Mouse (Mus musculus) midbrain, embryonic 13.5 days (tissue): ENCODE results near the gene Mcm7. TPM values are rescaled to one million over a fixed set of nuclear protein-coding genes. Genes with fewer than 3 reads are reported as not detected.

Source experiments
- ATAC-seq: fragments of 200-750 bp; cut with Nextera tagmentation; 2 replicates; pipeline ENCODE4 v1.8.0; 2017; ENCODE audit warnings: mild to moderate bottlenecking, moderate TSS enrichment, moderate library complexity
- H3K27ac ChIP-seq: fragments of 300-500 bp; sonication (generic); 2 replicates; pipeline ENCODE4 v1.5.1; 2015; ENCODE audit warnings: inconsistent platforms, mild to moderate bottlenecking, moderate library complexity
- H3K27me3 ChIP-seq: fragments of 300-500 bp; sonication (generic); 2 replicates; pipeline ENCODE4 v1.6.1; 2015; ENCODE audit warnings: mild to moderate bottlenecking, inconsistent platforms
- H3K36me3 ChIP-seq: fragments of 300-500 bp; sonication (generic); 2 replicates; pipeline ENCODE4 v1.6.1; 2015; ENCODE audit warnings: mild to moderate bottlenecking, inconsistent platforms
- H3K4me1 ChIP-seq: fragments of 300-500 bp; sonication (generic); replicated peaks from 2 replicates; pipeline ENCODE4 v1.6.1; 2015; ENCODE audit warnings: inconsistent platforms
- H3K4me2 ChIP-seq: fragments of 300-500 bp; sonication (generic); replicated peaks from 2 replicates; pipeline ENCODE4 v1.6.1; 2015; ENCODE audit warnings: moderate library complexity, mild to moderate bottlenecking, inconsistent platforms
- H3K4me3 ChIP-seq: fragments of 300-500 bp; sonication (generic); replicated peaks from 2 replicates; pipeline ENCODE4 v1.5.1; 2015; ENCODE audit warnings: mild to moderate bottlenecking, inconsistent platforms
- H3K9ac ChIP-seq: fragments of 300-500 bp; sonication (generic); replicated peaks from 2 replicates; pipeline ENCODE4 v1.6.1; 2015; ENCODE audit warnings: mild to moderate bottlenecking, inconsistent platforms
- H3K9me3 ChIP-seq: fragments of 300-500 bp; sonication (generic); 2 replicates; pipeline ENCODE4 v1.6.1; 2016; ENCODE audit warnings: mild to moderate bottlenecking, inconsistent platforms
- WGBS: fragments of 180-500 bp; shearing (Covaris S2); methylation state at CpG from one replicate; pipeline ENCODE4 v1.1.7; 2015; 5-methylcytosine and 5-hydroxymethylcytosine counted together
- microRNA counts: library from miRNA; unstranded; fragments of <30 nt; microRNA quantifications from one replicate; lab custom pipeline; 2016
- microRNA-seq: library from miRNA; unstranded; fragments of <30 nt; microRNA quantifications from one replicate; pipeline ENCODE4, GENCODE M21; 2016
- polyA plus RNA-seq: library from polyadenylated mRNA; unstranded; fragments of >200 nt; fragmentation: Nextera tagmentation; extraction: Ambion mirVana; gene quantifications from 2 replicates; pipeline ENCODE4 v1.2.1, GENCODE M21; 2015

Mcm7 gene
- polyA plus RNA-seq, 1 experiment from 2014 or later, result 162 TPM

DNA sequence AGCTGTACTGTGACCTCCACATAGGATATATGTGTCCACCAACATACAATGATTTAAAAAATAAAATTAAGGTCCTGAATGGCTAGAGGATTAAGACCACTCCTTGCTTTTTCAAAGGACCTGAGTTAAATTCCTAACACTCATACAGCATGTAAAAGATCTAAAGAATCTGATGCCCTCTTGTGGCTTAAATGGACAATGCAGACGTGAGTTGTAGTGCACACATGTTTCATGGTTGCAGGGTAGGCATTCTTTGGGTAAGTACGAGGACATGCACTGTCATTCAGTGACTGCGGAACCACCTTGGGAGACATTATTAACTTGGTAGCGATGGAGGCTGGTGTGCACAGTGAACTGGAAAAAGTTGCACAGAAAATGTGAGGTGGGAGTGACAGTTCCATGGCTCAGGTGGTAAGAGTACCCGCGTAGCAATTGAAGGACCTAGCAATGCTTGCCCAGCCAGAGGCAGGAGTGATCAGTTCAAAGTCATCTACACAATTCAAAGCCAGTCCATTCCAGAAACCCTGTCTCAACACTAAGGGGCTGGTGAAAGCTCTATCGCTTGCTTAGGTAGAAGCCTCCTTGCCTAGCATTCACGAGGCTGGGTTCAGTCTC, 34.2 kb downstream of the Mcm7 start:
- H3K4me1 ChIP-seq, result no peaks in the 10 kb centered on the region
- WGBS, result 65% methylated on average over 8 of the region's 8 CpGs
- no peak overlapping the region for H3K27ac ChIP-seq
- H3K4me3 ChIP-seq, result no peak overlapping the region
- no peak for ATAC-seq
- peaks cover 46% of the 10 kb centered on the region for H3K36me3 ChIP-seq
- no peaks in the 10 kb centered on the region for H3K9me3 ChIP-seq
- no peak overlapping the region for H3K4me2 ChIP-seq
- no peak overlapping the region for H3K9ac ChIP-seq
- H3K27me3 ChIP-seq, result no peaks in the 10 kb centered on the region

DNA sequence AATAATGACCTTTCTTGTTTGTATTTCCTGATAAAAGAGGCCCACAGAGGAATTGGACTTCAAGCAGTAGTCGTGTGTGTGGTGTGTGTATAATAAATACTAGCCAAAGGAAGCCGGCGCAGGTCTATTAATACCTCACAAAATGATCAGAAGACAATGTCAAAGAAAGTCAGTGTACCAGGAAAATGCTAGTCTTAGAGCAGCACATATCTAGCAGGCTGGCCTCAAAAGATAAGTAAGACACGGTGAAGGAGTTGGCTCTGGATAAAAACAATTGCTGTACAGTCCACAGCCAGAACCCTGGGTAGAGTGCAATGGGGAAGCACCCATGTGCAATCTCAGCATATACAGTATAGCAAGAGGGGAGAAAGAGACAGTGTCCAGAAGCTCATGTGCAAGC, 35.0 kb downstream of the Mcm7 start:
- 90% methylated on average over 4 of the region's 4 CpGs for WGBS
- no peak for ATAC-seq
- no peak overlapping the region for H3K9ac ChIP-seq
- peaks cover 49% of the 10 kb centered on the region for H3K36me3 ChIP-seq
- no peak overlapping the region for H3K27ac ChIP-seq
- H3K4me2 ChIP-seq, result no peak overlapping the region
- H3K9me3 ChIP-seq, result no peaks in the 10 kb centered on the region
- no peaks in the 10 kb centered on the region for H3K4me1 ChIP-seq
- no peak overlapping the region for H3K4me3 ChIP-seq
- H3K27me3 ChIP-seq, result no peaks in the 10 kb centered on the region

DNA sequence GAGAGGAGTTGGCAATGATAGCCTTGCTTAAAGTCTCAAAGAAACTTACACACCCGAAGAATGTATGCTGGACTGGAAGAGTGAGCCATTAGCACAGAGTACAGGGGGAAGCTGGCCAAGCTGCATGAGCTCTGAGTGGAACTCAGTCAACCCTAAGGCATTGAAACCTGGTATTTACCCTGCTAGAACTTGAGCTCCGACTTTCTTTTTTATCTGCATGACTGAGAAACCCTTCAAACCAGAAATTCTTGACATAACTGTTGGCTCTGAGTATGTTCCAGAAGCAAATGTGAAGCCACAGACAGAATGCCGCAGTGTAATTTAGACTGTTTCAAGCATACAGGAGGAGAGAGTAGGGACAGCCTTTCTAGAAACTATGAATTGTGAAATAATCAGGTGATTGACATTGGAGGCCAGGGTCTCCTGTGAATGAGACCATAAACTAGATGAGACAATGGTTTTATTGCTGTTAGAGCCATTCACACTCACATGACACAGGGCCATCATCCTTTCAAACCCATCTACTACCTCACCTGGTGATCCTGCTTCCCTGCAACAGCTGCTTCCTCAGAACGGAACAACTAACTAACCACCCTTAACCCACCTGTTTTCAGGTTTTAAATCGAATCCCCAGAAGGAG, 39.7 kb downstream of the Mcm7 start:
- H3K27ac ChIP-seq, result no peak overlapping the region
- H3K4me2 ChIP-seq, result no peak overlapping the region
- no peak for ATAC-seq
- H3K9me3 ChIP-seq, result no peaks in the 10 kb centered on the region
- no peaks in the 10 kb centered on the region for H3K4me1 ChIP-seq
- H3K36me3 ChIP-seq, result peaks cover 78% of the 10 kb centered on the region
- H3K9ac ChIP-seq, result no peak overlapping the region
- no peaks in the 10 kb centered on the region for H3K27me3 ChIP-seq
- 96% methylated on average over 5 of the region's 5 CpGs for WGBS
- H3K4me3 ChIP-seq, result no peak overlapping the region

DNA sequence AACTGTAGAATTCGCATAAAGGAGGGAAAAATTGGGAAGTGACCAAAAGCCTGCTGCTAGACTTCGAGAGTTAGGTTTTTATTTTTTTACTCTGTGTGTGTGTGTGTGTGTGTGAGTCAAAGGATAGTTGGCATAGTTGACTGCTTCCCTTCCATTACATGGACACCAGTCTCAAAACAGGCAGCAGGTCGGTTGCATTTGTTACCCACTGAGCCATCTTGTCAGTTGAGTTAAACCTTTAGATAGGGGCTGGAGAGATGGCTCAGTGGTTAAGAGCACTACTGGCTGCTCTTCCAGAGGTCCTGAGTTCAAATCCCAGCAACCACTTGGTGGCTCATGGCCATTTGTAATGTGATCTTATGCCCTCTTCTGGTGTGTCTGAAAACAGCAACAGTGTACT, 54.2 kb downstream of the Mcm7 start:
- peak overlapping the region; percentile 75 for H3K9ac ChIP-seq

DNA sequence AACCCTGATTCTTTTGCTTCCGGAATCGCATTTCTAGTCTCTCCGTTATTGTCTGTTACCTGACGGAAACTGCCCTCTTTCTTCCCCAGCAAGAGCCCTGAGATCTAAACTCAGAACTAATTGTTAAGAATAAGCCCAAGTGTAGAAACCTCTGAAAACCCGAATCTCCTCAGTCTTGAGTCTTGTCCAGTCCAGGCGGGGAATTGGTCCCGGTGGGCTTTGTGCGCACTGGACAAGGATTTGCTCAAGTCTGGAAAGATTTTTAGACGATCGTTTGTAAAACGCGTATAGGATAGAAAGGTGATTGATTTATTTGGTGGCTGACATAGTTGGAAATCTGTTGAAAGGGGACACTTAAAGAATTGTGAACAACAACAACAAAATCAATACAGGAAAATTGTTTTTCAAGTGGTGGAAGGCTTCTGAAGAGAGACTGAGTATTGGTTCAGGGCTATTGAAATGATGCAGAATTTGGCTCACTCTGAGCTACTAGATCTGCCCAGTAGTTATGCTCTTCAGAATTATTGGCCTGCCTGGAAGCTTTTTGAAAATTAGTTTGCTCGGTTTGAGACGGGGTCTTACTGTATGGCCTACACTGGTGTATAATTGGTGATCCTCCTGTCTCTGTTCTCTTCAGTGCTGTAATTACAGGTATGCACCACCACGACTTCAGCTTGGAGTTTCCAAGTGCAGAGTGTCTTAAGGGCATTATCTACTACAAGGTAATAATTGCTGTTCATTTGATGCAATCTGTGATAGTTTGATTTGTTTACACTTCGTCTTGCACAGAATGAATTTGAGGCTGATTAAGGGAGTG, 54.8 kb downstream of the Mcm7 start:
- no peaks in the 10 kb centered on the region for H3K27me3 ChIP-seq
- peak overlapping the region; percentile 93 for H3K27ac ChIP-seq
- H3K4me2 ChIP-seq, result peak overlapping the region; percentile 69
- peaks cover 21% of the 10 kb centered on the region for H3K36me3 ChIP-seq
- 11% methylated on average over 16 of the region's 16 CpGs for WGBS
- H3K4me3 ChIP-seq, result peak overlapping the region; percentile 58
- H3K4me1 ChIP-seq, result peaks cover 22% of the 10 kb centered on the region
- H3K9me3 ChIP-seq, result no peaks in the 10 kb centered on the region
- peak; percentile 56 for ATAC-seq
- H3K9ac ChIP-seq, result peak overlapping the region; percentile 75

More for the DNA sequence above, 54.2 kb downstream of the Mcm7 start:
- Histone ChIP-seq H3K4me2 (peak overlapping the region; percentile 69), H3K27ac (peak overlapping the region; percentile 93; the same call in 1 of the 2 replicates), H3K4me1 (peaks cover 22% of the 10 kb centered on the region), H3K27me3 (no peaks in the 10 kb centered on the region), H3K9me3 (no peaks in the 10 kb centered on the region), H3K4me3 (peak overlapping the region; percentile 58), H3K36me3 (peaks cover 26% of the 10 kb centered on the region)
- WGBS, result 88% methylated on average over 3 of the region's 3 CpGs
- ATAC-seq, result no peak

DNA sequence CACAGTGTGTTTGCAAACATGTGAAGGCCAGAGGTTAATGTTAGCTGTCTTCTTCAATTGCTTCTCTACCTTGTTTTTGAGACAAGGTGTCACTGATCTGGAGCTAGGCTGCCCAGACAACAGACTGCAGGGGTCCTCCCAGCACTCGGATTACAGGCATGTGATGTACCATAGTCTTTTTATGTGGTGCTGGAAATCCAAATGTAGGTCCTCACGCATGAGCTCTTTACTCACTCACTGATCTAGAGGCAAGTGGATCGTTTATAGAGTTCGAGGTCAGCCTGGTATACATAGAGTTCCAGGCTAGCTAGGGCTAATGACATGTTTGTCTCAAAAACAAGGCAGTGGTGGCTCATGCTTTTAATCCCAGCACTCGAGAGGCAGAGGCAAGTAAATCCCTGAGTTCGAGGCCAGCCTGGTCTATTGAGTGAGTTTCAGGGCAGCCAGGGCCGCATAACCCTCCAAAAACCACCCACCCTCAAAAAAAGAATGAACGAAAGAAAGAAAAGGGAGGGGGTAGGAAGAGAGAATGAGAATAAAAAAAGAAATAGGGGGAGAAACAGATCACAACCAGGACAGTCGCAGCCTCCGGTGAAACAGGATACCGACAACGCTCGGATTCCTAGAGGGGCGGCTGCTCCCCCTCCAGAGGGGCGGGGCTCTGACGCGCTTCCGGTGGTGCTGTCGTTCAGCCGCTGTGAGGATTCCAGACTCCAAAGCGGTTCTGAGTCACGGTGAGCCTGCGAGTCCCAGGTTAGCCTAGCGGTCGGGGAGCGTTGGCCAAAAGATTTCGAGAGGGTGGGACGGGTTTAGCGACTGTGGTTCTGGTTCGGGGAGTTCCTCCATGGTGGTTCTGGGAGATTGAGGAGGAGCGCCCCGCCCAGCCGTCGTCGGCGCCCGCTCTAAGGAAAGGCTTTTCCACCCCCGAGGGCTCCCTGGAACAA, 55.7 kb downstream of the Mcm7 start, which contains the start of gene Zscan21:
TSS of gene Zscan21 (plus strand) at position 649 of the 944 bp plus-strand sequence.
- H3K27me3 ChIP-seq, result no peaks in the 10 kb centered on the region
- H3K4me2 ChIP-seq, result peak within 1 kb of the TSS; percentile 69
- WGBS, result 7% methylated on average over 38 of the region's 38 CpGs
- peaks cover 17% of the 10 kb centered on the region for H3K36me3 ChIP-seq
- peak; percentile 98 for ATAC-seq
- H3K9ac ChIP-seq, result peak within 1 kb of the TSS; percentile 75
- peak within 1 kb of the TSS; percentile 58 for H3K4me3 ChIP-seq
- H3K9me3 ChIP-seq, result no peaks in the 10 kb centered on the region
- H3K4me1 ChIP-seq, result peaks cover 22% of the 10 kb centered on the region
- peak within 1 kb of the TSS; percentile 93 for H3K27ac ChIP-seq

MicroRNAs encoded within 50 kb of the gene (microRNA counts, 519-probe panel; counts per million panel counts)
- microRNA mmu-miR-106b (lab: Ali Mortazavi, UCI), result 5,598 counts per million, percentile 92 among the panel's probes with 10 or more counts
- microRNA mmu-miR-25 (lab: Ali Mortazavi, UCI), result 6,892 counts per million, percentile 98 among the panel's probes with 10 or more counts
- microRNA mmu-miR-93 (lab: Ali Mortazavi, UCI), result 5,797 counts per million, percentile 94 among the panel's probes with 10 or more counts

Small RNAs within 50 kb of the gene (microRNA-seq; reads per million reads assigned to microRNA genes)
- gene Mir106b (13,060 reads per million, percentile 97 among the genes with 10 or more reads in this experiment), gene Mir25 (627 reads per million, percentile 75 among the genes with 10 or more reads in this experiment), gene Mir93 (23,105 reads per million, percentile 98 among the genes with 10 or more reads in this experiment)

Other genes with a start within 250 kb of the Mcm7 start
- gene Gjc3, start 209.3 kb downstream of the Mcm7 start, polyA plus RNA-seq, result 0.08 and 0.23 TPM in 2 replicates
- gene Azgp1, start 190.9 kb downstream of the Mcm7 start, polyA plus RNA-seq, result not detected in 2 replicates
- not detected in 2 replicates for gene Smok3a, start 151.2 kb downstream of the Mcm7 start, polyA plus RNA-seq
- gene Smok3b, start 151.0 kb downstream of the Mcm7 start, polyA plus RNA-seq, result not detected in 2 replicates
- gene Smok3c, start 119.2 kb downstream of the Mcm7 start, polyA plus RNA-seq, result not detected in 2 replicates
- gene Zkscan1, start 87.3 kb downstream of the Mcm7 start, polyA plus RNA-seq, result 31.5 and 32.1 TPM in 2 replicates
- gene Zscan21, start 55.5 kb downstream of the Mcm7 start, polyA plus RNA-seq, result 128 TPM in 2 replicates
- gene Zfp113, start 16.7 kb downstream of the Mcm7 start, polyA plus RNA-seq, result 45.3 and 49.7 TPM in 2 replicates
- 316 and 337 TPM in 2 replicates for gene Cops6, start 11.4 kb downstream of the Mcm7 start, polyA plus RNA-seq
- gene Ap4m1, start 420 bp downstream of the Mcm7 start, polyA plus RNA-seq, result 26.6 and 28.8 TPM in 2 replicates
- gene Taf6, start 15.0 kb upstream of the Mcm7 start, polyA plus RNA-seq, result 109 and 111 TPM in 2 replicates
- gene Cnpy4, start 15.1 kb upstream of the Mcm7 start, polyA plus RNA-seq, result 39.4 and 40.5 TPM in 2 replicates
- 12.9 and 13.8 TPM in 2 replicates for gene Mblac1, start 21.9 kb upstream of the Mcm7 start, polyA plus RNA-seq
- 0.08 TPM in 1 of 2 replicates, not detected in the other for gene Nxpe5, start 53.5 kb upstream of the Mcm7 start, polyA plus RNA-seq
- gene Lamtor4, start 83.1 kb upstream of the Mcm7 start, polyA plus RNA-seq, result 81.2 and 81.9 TPM in 2 replicates
- 12.2 and 15.8 TPM in 2 replicates for gene BC037034, start 91.6 kb upstream of the Mcm7 start, polyA plus RNA-seq
- gene Gal3st4, start 100.4 kb upstream of the Mcm7 start, polyA plus RNA-seq, result 2.5 and 3.0 TPM in 2 replicates
- 0.10 and 0.19 TPM in 2 replicates for gene Gm43720, start 107.5 kb upstream of the Mcm7 start, polyA plus RNA-seq
- gene Gpc2, start 107.6 kb upstream of the Mcm7 start, polyA plus RNA-seq, result 236 and 248 TPM in 2 replicates
- 4.8 and 5.4 TPM in 2 replicates for gene Stag3, start 107.8 kb upstream of the Mcm7 start, polyA plus RNA-seq
- gene Pvrig, start 169.5 kb upstream of the Mcm7 start, polyA plus RNA-seq, result not detected in 2 replicates